16 mouse cellular contexts compared by ENCODE assay signal in genomic region chr4:66483496-66483895, GRCm38 (mm10).
DNase-seq lines count a peak whose midpoint lies in the region; ATAC-seq and TF ChIP-seq lines count a peak whose summit lies in the region.
"Had no signal": no experiment of that assay in that cellular context is flagged by ENCODE, and none has a peak within 500 bp of the region (broad histone marks: within the 10 kb centered on the region; RNA-seq: fewer than 3 reads in every experiment).

No protein-coding gene starts in this region.

- no peak for TF ChIP-seq POLR2A in heart, adult 2 months (IDR thresholded peaks at IDR 0.05; ENCODE audit: insufficient read depth, low read depth, low read length)
- no peak for TF ChIP-seq POLR2A in kidney, adult 2 months (IDR thresholded peaks at IDR 0.05; ENCODE audit: low read depth, low read length)

- no peak overlapping the region for H3K9ac ChIP-seq in heart, adult 2 months (ENCODE audit: low read depth, low read length)
- no peak overlapping the region for H3K9ac ChIP-seq in kidney, embryonic 15.5 days
- H3K9ac ChIP-seq: liver, embryonic 12.5 days had no signal

- H3K9me3 ChIP-seq in kidney, embryonic 15.5 days (replicated peaks), result no peaks in the 10 kb centered on the region
- H3K9me3 ChIP-seq: hindbrain, embryonic 10.5 days; liver, embryonic 12.5 days had no signal

- no peak overlapping the region for H3K27ac ChIP-seq in heart, adult 2 months
- H3K27ac ChIP-seq in kidney, embryonic 15.5 days, result 0 out of 2 replicates have a peak overlapping the region, but pooled peaks have one; percentile 29
- no peak overlapping the region for H3K27ac ChIP-seq in kidney, adult 2 months (ENCODE audit: insufficient read depth, low read depth, low read length)
- H3K27ac ChIP-seq: hindbrain, embryonic 10.5 days; liver, embryonic 12.5 days had no signal

- 62% methylated on average over 6 of the region's 6 CpGs for WGBS in heart, adult 2 months
- 59% methylated on average over 6 of the region's 6 CpGs for WGBS in kidney, embryonic 15.5 days
- WGBS in kidney, adult 2 months, result 62% methylated on average over 6 of the region's 6 CpGs

- intact Hi-C loops in heart, adult 2 months (cut with DNase I), result no loop called here

- H3K4me3 ChIP-seq in heart, adult 2 months, result no peak overlapping the region
- no peak overlapping the region for H3K4me3 ChIP-seq in kidney, embryonic 15.5 days (replicated peaks)
- no peak overlapping the region for H3K4me3 ChIP-seq in kidney, adult 2 months (ENCODE audit: insufficient read depth, low read depth, low read length)
- H3K4me3 ChIP-seq: hindbrain, embryonic 10.5 days; liver, embryonic 12.5 days; myocyte had no signal

- H3K4me2 ChIP-seq in kidney, embryonic 15.5 days, result no peak overlapping the region
- H3K4me2 ChIP-seq: liver, embryonic 12.5 days; midbrain, embryonic 11.5 days had no signal

- TF ChIP-seq CTCF in heart, adult 2 months (IDR thresholded peaks at IDR 0.05), result no peak
- no peak for TF ChIP-seq CTCF in kidney, adult 2 months (conservative IDR thresholded peaks at IDR 0.05; ENCODE audit: insufficient read depth, insufficient read length, low read depth, low read length)

- no peaks in the 10 kb centered on the region for H3K79me2 ChIP-seq in heart, adult 2 months (replicated peaks; ENCODE audit: control insufficient read depth, insufficient read depth, low read length)

- ATAC-seq in kidney, embryonic 15.5 days (replicated peaks; ENCODE audit: low FRiP score), result no peak
- ATAC-seq in megakaryocyte, adult 5-6 weeks (ENCODE audit: poor library complexity, severe bottlenecking), result no peak
- ATAC-seq: activated CD4-positive, CD25-positive, alpha-beta regulatory T cell, adult 4 months; liver, embryonic 12.5 days had no signal

- H3K4me1 ChIP-seq in heart, adult 2 months (ENCODE audit: control insufficient read depth, insufficient read depth, low read length), result no peaks in the 10 kb centered on the region
- peaks cover 14% of the 10 kb centered on the region; the same call in 1 of the 2 replicates for H3K4me1 ChIP-seq in kidney, embryonic 15.5 days
- no peaks in the 10 kb centered on the region for H3K4me1 ChIP-seq in kidney, adult 2 months (ENCODE audit: control insufficient read depth, insufficient read depth, low read length)
- H3K4me1 ChIP-seq: hindbrain, embryonic 10.5 days; liver, embryonic 12.5 days had no signal

- no peaks in the 10 kb centered on the region for H3K36me3 ChIP-seq in heart, adult 2 months (ENCODE audit: control insufficient read depth, insufficient read depth, low read length)
- no peaks in the 10 kb centered on the region for H3K36me3 ChIP-seq in kidney, embryonic 15.5 days
- H3K36me3 ChIP-seq in kidney, adult 2 months (ENCODE audit: control insufficient read depth, insufficient read depth, low read length), result no peaks in the 10 kb centered on the region
- H3K36me3 ChIP-seq: hindbrain, embryonic 10.5 days; liver, embryonic 12.5 days had no signal

- TF ChIP-seq EP300 in heart, adult 2 months (IDR thresholded peaks at IDR 0.05; ENCODE audit: insufficient read depth, low read depth, low read length), result no peak

- peak; percentile 1 to 3 for DNase-seq in heart, adult 18-20 months
- DNase-seq in heart, adult 2 months, result no peak
- DNase-seq in kidney, adult 2 months, result no peak
- peak; percentile 64 for DNase-seq in brain, adult 2 months (ENCODE audit: low read depth, low spot score)
- DNase-seq in cerebellum, adult 8-10 months, result peak; percentile 54
- no peak for DNase-seq in ovary, adult 18-20 months (ENCODE audit: low spot score)
- DNase-seq: layer of hippocampus, adult 9-11 months; right cerebral cortex, postnatal 14 days; thymus, adult 2 months had no signal

- H3K27me3 ChIP-seq in heart, adult 2 months (ENCODE audit: control insufficient read depth, insufficient read depth, low read length), result no peaks in the 10 kb centered on the region
- H3K27me3 ChIP-seq in kidney, embryonic 15.5 days, result no peaks in the 10 kb centered on the region
- 0 out of 2 replicates have a peak, but pooled peaks cover 1% of the 10 kb centered on the region for H3K27me3 ChIP-seq in kidney, adult 2 months (replicated peaks; ENCODE audit: control insufficient read depth, insufficient read depth, low read length)
- H3K27me3 ChIP-seq: liver, embryonic 12.5 days had no signal

Comparison
In these comparisons a context has a peak if more than half of its experiments do, and no peak if none do; other contexts are left out.
1. DNase-seq: peak in heart, adult 18-20 months (2 of 2), brain, adult 2 months (single experiment) and cerebellum, adult 8-10 months (single experiment); none in heart, adult 2 months (0 of 2), kidney, adult 2 months (single experiment) and ovary, adult 18-20 months (single experiment).